In the genomic region with DNA sequence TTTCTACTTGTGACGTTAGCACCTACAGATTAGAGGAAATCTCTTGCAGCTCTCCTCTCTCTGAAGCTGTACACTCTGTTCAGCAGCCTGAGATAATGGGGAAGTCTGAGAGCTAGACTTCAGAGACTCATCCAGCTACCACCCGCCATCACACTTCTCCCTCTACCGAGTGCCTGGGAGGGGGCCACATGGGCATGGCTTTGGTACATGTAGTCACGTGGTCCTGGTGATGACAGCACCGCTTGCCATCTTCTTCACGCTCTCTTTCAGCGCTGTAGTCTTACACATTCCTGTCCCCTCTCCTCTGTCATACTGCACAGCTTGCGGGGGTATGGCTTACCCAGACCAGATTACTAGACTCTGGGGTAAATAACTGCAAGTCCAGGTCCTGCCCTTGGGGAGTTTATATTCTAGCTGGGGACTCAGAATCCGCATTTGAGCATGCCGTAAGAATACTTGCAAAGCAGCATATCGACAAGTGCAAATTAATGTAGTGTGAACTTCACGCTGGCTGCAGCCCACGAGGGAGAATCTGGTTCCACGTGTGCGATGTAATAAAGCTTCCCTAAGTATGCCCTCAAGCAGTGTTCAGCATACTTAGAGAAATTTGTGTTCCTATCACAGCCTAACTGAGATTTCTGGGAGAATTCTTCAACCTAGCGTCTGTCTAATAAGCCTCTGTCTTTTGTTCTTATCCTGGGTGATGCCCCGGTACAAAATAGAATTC, we compare ENCODE assay signal across 11 mouse cellular contexts.
A peak's percentile ranks its signal among the peaks of the same experiment; 100 is the strongest.
DNase-seq lines count a peak whose midpoint lies in the region; ATAC-seq and TF ChIP-seq lines count a peak whose summit lies in the region.
"Had no signal": no experiment of that assay in that cellular context is flagged by ENCODE, and none has a peak within 500 bp of the region (broad histone marks: within the 10 kb centered on the region; RNA-seq: fewer than 3 reads in every experiment).

No protein-coding gene starts in this region.

- WGBS in midbrain, embryonic 16.5 days = 58% methylated on average over 17 of the region's 17 CpGs

- H3K4me3 ChIP-seq in layer of hippocampus, adult 2 months = no peak overlapping the region
- no peak overlapping the region for H3K4me3 ChIP-seq in midbrain, embryonic 16.5 days (ENCODE audit: low read depth, low read length)

- peak; percentile 71 for ATAC-seq in midbrain, embryonic 16.5 days

- 0 out of 2 replicates have a peak overlapping the region, but pooled peaks have one; percentile 15 for H3K27ac ChIP-seq in layer of hippocampus, adult 2 months
- no peak overlapping the region for H3K27ac ChIP-seq in midbrain, embryonic 16.5 days (ENCODE audit: low read length)

- TF ChIP-seq CTCF in layer of hippocampus, adult 2 months (conservative IDR thresholded peaks at IDR 0.05) = no peak

- H3K9ac ChIP-seq in midbrain, embryonic 16.5 days (ENCODE audit: low read depth, low read length) = no peak overlapping the region

- H3K4me2 ChIP-seq in midbrain, embryonic 16.5 days (ENCODE audit: low read length) = peak overlapping the region; percentile 1; the same call in 1 of the 2 replicates

- no peaks in the 10 kb centered on the region; the same call in 1 of the 2 replicates for H3K4me1 ChIP-seq in midbrain, embryonic 16.5 days (ENCODE audit: control insufficient read depth, insufficient read depth, low read length)

- no peaks in the 10 kb centered on the region for H3K27me3 ChIP-seq in midbrain, embryonic 16.5 days (ENCODE audit: control insufficient read depth, insufficient read depth, low read depth, low read length)

- no peaks in the 10 kb centered on the region for H3K9me3 ChIP-seq in midbrain, embryonic 16.5 days (replicated peaks; ENCODE audit: control insufficient read depth, low read length, poor library complexity, severe bottlenecking)

- DNase-seq in layer of hippocampus, adult 2 months (ENCODE audit: low spot score in 2 of 2) = no peak
- DNase-seq in layer of hippocampus, postnatal 25 days (ENCODE audit: extremely low spot score in 1 of 2, low spot score in 1 of 2) = no peak
- peak; percentile 47 for DNase-seq in brain, embryonic 18.5 days (ENCODE audit: low read depth, low spot score)
- peak; percentile 32 for DNase-seq in forelimb bud, embryonic 11.5 days (ENCODE audit: low read depth, low spot score)
- DNase-seq in Muller cell, postnatal 12 days (ENCODE audit: inconsistent ontology term) = no peak
- DNase-seq in lung, postnatal 36 days = no peak
- DNase-seq: cerebellum, adult 11 months; kidney, adult 18-20 months; layer of hippocampus, postnatal 36 days; lung, adult 18-20 months had no signal

- no peaks in the 10 kb centered on the region for H3K36me3 ChIP-seq in midbrain, embryonic 16.5 days (ENCODE audit: control insufficient read depth, insufficient read depth, low read length)

Comparison
In these comparisons a context has a peak if more than half of its experiments do, and no peak if none do; other contexts are left out.
1. DNase-seq: peak in brain, embryonic 18.5 days (single experiment) and forelimb bud, embryonic 11.5 days (single experiment); none in layer of hippocampus, adult 2 months (0 of 2), layer of hippocampus, postnatal 25 days (0 of 2), Muller cell, postnatal 12 days (single experiment) and lung, postnatal 36 days (single experiment).